Mouse (Mus musculus) layer of hippocampus, adult 18-20 months (tissue): ENCODE results near the gene Fkbp5. TPM values are rescaled to one million over a fixed set of nuclear protein-coding genes. Genes with fewer than 3 reads are reported as not detected.
"Not testable (repeated sequence)": the region's sequence is repeated elsewhere in the genome, so short reads cannot be mapped to it uniquely, and the experiment has no call there.

Experiments used
- DNase-seq, 2 experiments: peaks; one replicate each; pipeline ENCODE4 v3.0.0; 2022; ENCODE audit warnings: low spot score in 2 of 2
- total RNA-seq, 2 experiments: library from RNA; stranded (reverse); gene quantifications; 2 replicates each; pipeline ENCODE4 v1.2.3; 2021

Fkbp5 gene
- total RNA-seq, 2 experiments from 2014 or later: 81.9 to 84.3 TPM

- DNase-seq: no peak
Observed at GRCm38 (mm10) chr17:28421071-28421470, 96.3 kb downstream of the Fkbp5 start.

GRCm38 (mm10) chr17:28420229-28421051 is 96.9 kb downstream of the Fkbp5 start:
- DNase-seq: peak in 1 of 2 experiments; percentile 69

- peak in 1 of 2 experiments; percentile 19 for DNase-seq
Observed at GRCm38 (mm10) chr17:28419636-28420035, 97.7 kb downstream of the Fkbp5 start.

- peak in 1 of 2 experiments; percentile 30 for DNase-seq
Observed at GRCm38 (mm10) chr17:28418954-28419353, 98.4 kb downstream of the Fkbp5 start.

GRCm38 (mm10) chr17:28418481-28418880 is 98.8 kb downstream of the Fkbp5 start:
- not testable (repeated sequence) for DNase-seq

- no peak for DNase-seq
Observed at GRCm38 (mm10) chr17:28417771-28418170, 99.6 kb downstream of the Fkbp5 start.

GRCm38 (mm10) chr17:28415271-28415670 is 102.1 kb downstream of the Fkbp5 start:
- peak in 1 of 2 experiments; percentile 11 for DNase-seq

GRCm38 (mm10) chr17:28411381-28411960 is 105.9 kb downstream of the Fkbp5 start:
- peak in 1 of 2 experiments; percentile 14 for DNase-seq

GRCm38 (mm10) chr17:28410731-28411130 is 106.6 kb downstream of the Fkbp5 start:
- no peak for DNase-seq

GRCm38 (mm10) chr17:28408251-28408918 is 108.9 kb downstream of the Fkbp5 start:
- no peak for DNase-seq

- DNase-seq: peak; percentile 72 to 93
Observed at GRCm38 (mm10) chr17:28407418-28408250, 109.7 kb downstream of the Fkbp5 start.

GRCm38 (mm10) chr17:28406471-28406870 is 110.9 kb downstream of the Fkbp5 start:
- DNase-seq: peak; percentile 75 to 88

- not testable (repeated sequence) for DNase-seq
Observed at GRCm38 (mm10) chr17:28404745-28405144, 112.6 kb downstream of the Fkbp5 start.

- DNase-seq: no peak
Observed at GRCm38 (mm10) chr17:28404301-28404700, 113.0 kb downstream of the Fkbp5 start.

GRCm38 (mm10) chr17:28394994-28395393 is 122.3 kb downstream of the Fkbp5 start:
- no peak for DNase-seq

- no peak for DNase-seq
Observed at GRCm38 (mm10) chr17:28394051-28394765, 123.1 kb downstream of the Fkbp5 start.

- no peak for DNase-seq
Observed at GRCm38 (mm10) chr17:28391568-28392432, 125.5 kb downstream of the Fkbp5 start.

- DNase-seq: no peak
Observed at GRCm38 (mm10) chr17:28388534-28388933, 128.8 kb downstream of the Fkbp5 start.

- DNase-seq: peak; percentile 73 to 89
Observed at GRCm38 (mm10) chr17:28386150-28386905, 131.0 kb downstream of the Fkbp5 start.
